In genomic region chr3:158067916-158068315, GRCm38 (mm10) we compare ENCODE assay signal across 24 mouse cellular contexts. TPM values are rescaled to one million over a fixed set of nuclear protein-coding genes. Genes with fewer than 3 reads are reported as not detected.
DNase-seq lines count a peak whose midpoint lies in the region; ATAC-seq and TF ChIP-seq lines count a peak whose summit lies in the region.
"Had no signal": no experiment of that assay in that cellular context is flagged by ENCODE, and none has a peak within 500 bp of the region (broad histone marks: within the 10 kb centered on the region; RNA-seq: fewer than 3 reads in every experiment).

No protein-coding gene starts in this region.

- no peak overlapping the region for H3ac ChIP-seq in C2C12 (ENCODE audit: control insufficient read depth, insufficient read length, low read depth)

- H3K4me2 ChIP-seq in heart, embryonic 12.5 days, result no peak overlapping the region
- H3K4me2 ChIP-seq in intestine, postnatal 0 days (replicated peaks; ENCODE audit: low read depth), result no peak overlapping the region
- H3K4me2 ChIP-seq: embryonic facial prominence, embryonic 12.5 days; embryonic facial prominence, embryonic 15.5 days; hindbrain, embryonic 12.5 days; hindbrain, embryonic 15.5 days had no signal

- no peak overlapping the region for H3K9ac ChIP-seq in heart, embryonic 12.5 days
- H3K9ac ChIP-seq in intestine, postnatal 0 days (ENCODE audit: low read depth, low read length), result no peak overlapping the region
- H3K9ac ChIP-seq: embryonic facial prominence, embryonic 12.5 days; embryonic facial prominence, embryonic 15.5 days; forebrain, postnatal 0 days; hindbrain, embryonic 12.5 days; hindbrain, embryonic 15.5 days had no signal

- no peak for ATAC-seq in heart, embryonic 12.5 days (ENCODE audit: insufficient number of reproducible peaks, low FRiP score)
- ATAC-seq in intestine, postnatal 0 days, result no peak
- ATAC-seq: activated CD4-positive, CD25-positive, alpha-beta regulatory T cell, adult 4 months; forebrain, embryonic 14.5 days; forebrain, postnatal 0 days had no signal

- H3K4me1 ChIP-seq in heart, embryonic 12.5 days (replicated peaks), result peaks cover 8% of the 10 kb centered on the region
- H3K4me1 ChIP-seq in intestine, postnatal 0 days (replicated peaks; ENCODE audit: control insufficient read depth, insufficient read depth, low read length), result no peaks in the 10 kb centered on the region
- H3K4me1 ChIP-seq: embryonic facial prominence, embryonic 15.5 days; heart, embryonic 10.5 days; hindbrain, embryonic 12.5 days; hindbrain, embryonic 15.5 days had no signal

- peak; percentile 70 for DNase-seq in heart, adult 11 months
- peak; percentile 5 for DNase-seq in mesoderm, embryonic 11.5 days (ENCODE audit: low read depth, low spot score)
- no peak for DNase-seq in cerebellum, adult 9-10 months
- DNase-seq: adrenal gland, adult 8-10 months; adrenal gland, postnatal 25 days; cerebellum, adult 11-12 months; cerebellum, adult 8-10 months; cerebellum, postnatal 14 days; forebrain, postnatal 0 days; gastrocnemius, postnatal 25 days; heart, adult 2 months; kidney, adult 11 months had no signal

- 82% methylated on average over 7 of the region's 7 CpGs for WGBS in heart, embryonic 12.5 days
- 65% methylated on average over 7 of the region's 7 CpGs for whole genome bisulfite sequencing in intestine, postnatal 0 days

- H3K27me3 ChIP-seq in heart, embryonic 12.5 days (replicated peaks), result no peaks in the 10 kb centered on the region
- H3K27me3 ChIP-seq in C2C12 (ENCODE audit: control insufficient read depth, insufficient read depth, insufficient read length), result no peaks in the 10 kb centered on the region
- H3K27me3 ChIP-seq in intestine, postnatal 0 days (replicated peaks; ENCODE audit: control insufficient read depth, insufficient read depth, low read length), result no peaks in the 10 kb centered on the region
- H3K27me3 ChIP-seq: CH12.LX; embryonic facial prominence, embryonic 12.5 days; embryonic facial prominence, embryonic 15.5 days; hindbrain, embryonic 12.5 days; hindbrain, embryonic 15.5 days had no signal

- no peak for TF ChIP-seq CTCF in C2C12 (IDR thresholded peaks at IDR 0.05; ENCODE audit: control insufficient read depth, insufficient read depth, insufficient read length)
- no peak for TF ChIP-seq CTCF in intestine, postnatal 0 days (IDR thresholded peaks at IDR 0.05; ENCODE audit: low read depth)

- H3K9me3 ChIP-seq in heart, embryonic 12.5 days (replicated peaks), result no peaks in the 10 kb centered on the region
- no peaks in the 10 kb centered on the region for H3K9me3 ChIP-seq in intestine, postnatal 0 days (ENCODE audit: control insufficient read depth)
- H3K9me3 ChIP-seq: embryonic facial prominence, embryonic 12.5 days; embryonic facial prominence, embryonic 15.5 days; G1E; heart, embryonic 10.5 days; hindbrain, embryonic 12.5 days; hindbrain, embryonic 15.5 days had no signal

- H3K79me3 ChIP-seq in C2C12 (ENCODE audit: low read depth), result no peaks in the 10 kb centered on the region

- H3K79me2 ChIP-seq in C2C12 (ENCODE audit: control insufficient read depth, insufficient read depth), result no peaks in the 10 kb centered on the region

- H3K27ac ChIP-seq in heart, embryonic 12.5 days (ENCODE audit: poor library complexity, severe bottlenecking), result no peak overlapping the region
- no peak overlapping the region for H3K27ac ChIP-seq in intestine, postnatal 0 days (ENCODE audit: low read depth, low read length)
- H3K27ac ChIP-seq: embryonic facial prominence, embryonic 12.5 days; embryonic facial prominence, embryonic 15.5 days; heart, adult 2 months; heart, embryonic 10.5 days; hindbrain, embryonic 12.5 days; hindbrain, embryonic 15.5 days had no signal

- H3K36me3 ChIP-seq in heart, embryonic 12.5 days, result peaks cover 9% of the 10 kb centered on the region
- peaks cover 16% of the 10 kb centered on the region for H3K36me3 ChIP-seq in C2C12 (ENCODE audit: control insufficient read depth, insufficient read depth)
- H3K36me3 ChIP-seq in intestine, postnatal 0 days (ENCODE audit: control insufficient read depth, insufficient read depth), result no peaks in the 10 kb centered on the region; the same call in 1 of the 2 replicates

- H3K4me3 ChIP-seq in heart, embryonic 12.5 days, result no peak overlapping the region
- H3K4me3 ChIP-seq in C2C12 (ENCODE audit: insufficient read depth, poor library complexity, severe bottlenecking), result no peak overlapping the region
- no peak overlapping the region for H3K4me3 ChIP-seq in intestine, postnatal 0 days (ENCODE audit: low read depth, low read length)
- H3K4me3 ChIP-seq: embryonic facial prominence, embryonic 12.5 days; embryonic facial prominence, embryonic 15.5 days; heart, adult 2 months; heart, embryonic 10.5 days; hindbrain, embryonic 12.5 days; hindbrain, embryonic 15.5 days had no signal

TF ChIP-seq in C2C12, 6 proteins besides CTCF, POLR2A, EP300 and RAD21:
- no peak for TF ChIP-seq MAX (IDR thresholded peaks at IDR 0.05)
- peak; percentile 89 for TF ChIP-seq MYOD1 (IDR thresholded peaks at IDR 0.05; ENCODE audit: control insufficient read depth, insufficient read length, low read depth)
- no peak for TF ChIP-seq MYOG (IDR thresholded peaks at IDR 0.05; ENCODE audit: control insufficient read depth, extremely low read depth, insufficient read length)
- TF ChIP-seq USF1 (IDR thresholded peaks at IDR 0.05; ENCODE audit: low read depth), result no peak
- TF ChIP-seq CEBPB (IDR thresholded peaks at IDR 0.05; ENCODE audit: low read depth), result no peak
- TF ChIP-seq FOSL1 (IDR thresholded peaks at IDR 0.05; ENCODE audit: insufficient read depth, low read length, poor library complexity, severe bottlenecking), result peak; percentile 38

RNA-seq across cellular contexts. Expression of gene Lrrc40, which starts 31.5 kb away (rescaled TPM):
- 55.0 and 55.6 TPM in 2 replicates for polyA plus RNA-seq in heart, embryonic 12.5 days (2016; fragmentation: Nextera tagmentation; extraction: Ambion mirVana)
- polyA plus RNA-seq in C2C12 (2012; fragmentation: generic; extraction: Trizol), result 13.8 TPM
- 17.8 and 18.7 TPM in 2 replicates for polyA plus RNA-seq in intestine, postnatal 0 days (2015; fragmentation: Nextera tagmentation; extraction: Ambion mirVana)

RNA-seq across cellular contexts. Expression of gene Srsf11, which starts 31.5 kb away (rescaled TPM):
- polyA plus RNA-seq in heart, embryonic 12.5 days (2016; fragmentation: Nextera tagmentation; extraction: Ambion mirVana), result 211 and 214 TPM in 2 replicates
- polyA plus RNA-seq in C2C12 (2012; fragmentation: generic; extraction: Trizol), result 50.8 TPM
- 126 and 142 TPM in 2 replicates for polyA plus RNA-seq in intestine, postnatal 0 days (2015; fragmentation: Nextera tagmentation; extraction: Ambion mirVana)
